Mouse (Mus musculus) midbrain, embryonic 16.5 days (tissue): ENCODE results near the gene Appbp2. TPM values are rescaled to one million over a fixed set of nuclear protein-coding genes. Genes with fewer than 3 reads are reported as not detected.

Experiments used
- ATAC-seq: fragments of 200-750 bp; cut with Nextera tagmentation; 2 replicates; pipeline ENCODE4 v1.8.0; 2017; ENCODE audit warnings: moderate TSS enrichment
- H3K27ac ChIP-seq: fragments of 300-500 bp; sonication (generic); 2 replicates; pipeline ENCODE4 v1.5.1; 2014; ENCODE audit warnings: mild to moderate bottlenecking, low read length, mixed read lengths
- H3K27me3 ChIP-seq: fragments of 300-500 bp; sonication (generic); 2 replicates; pipeline ENCODE4 v1.6.1; 2014; ENCODE audit warnings: low read depth, low read length, mixed read lengths; ENCODE audit not compliant: control insufficient read depth, insufficient read depth
- H3K36me3 ChIP-seq: fragments of 300-500 bp; sonication (generic); 2 replicates; pipeline ENCODE4 v1.6.1; 2014; ENCODE audit warnings: mild to moderate bottlenecking, low read length, moderate library complexity, mixed read lengths; ENCODE audit not compliant: control insufficient read depth, insufficient read depth
- H3K4me1 ChIP-seq: fragments of 300-500 bp; sonication (generic); 2 replicates; pipeline ENCODE4 v1.6.1; 2014; ENCODE audit warnings: mild to moderate bottlenecking, low read length, mixed read lengths; ENCODE audit not compliant: control insufficient read depth, insufficient read depth
- H3K4me2 ChIP-seq: fragments of 300-500 bp; sonication (generic); 2 replicates; pipeline ENCODE4 v1.6.1; 2014; ENCODE audit warnings: mild to moderate bottlenecking, low read length, mixed read lengths
- H3K4me3 ChIP-seq: fragments of 300-500 bp; sonication (generic); 2 replicates; pipeline ENCODE4 v1.5.1; 2014; ENCODE audit warnings: low read depth, mild to moderate bottlenecking, low read length, moderate library complexity, mixed read lengths
- H3K9ac ChIP-seq: fragments of 300-500 bp; sonication (generic); 2 replicates; pipeline ENCODE4 v1.6.1; 2014; ENCODE audit warnings: low read depth, low read length, mixed read lengths
- H3K9me3 ChIP-seq: fragments of 300-500 bp; sonication (generic); replicated peaks from 2 replicates; pipeline ENCODE4 v1.6.1; 2014; ENCODE audit warnings: mild to moderate bottlenecking, low read length, mixed read lengths; ENCODE audit not compliant: control insufficient read depth, poor library complexity, severe bottlenecking
- WGBS: fragments of 180-500 bp; shearing (Covaris S2); extraction: QIAGEN DNeasy Blood & Tissue Kit; methylation state at CpG from one replicate; pipeline ENCODE4 v1.1.7; 2014; 5-methylcytosine and 5-hydroxymethylcytosine counted together
- polyA plus RNA-seq: library from polyadenylated mRNA; unstranded; fragments of >200 nt; fragmentation: Nextera tagmentation; extraction: Ambion mirVana; gene quantifications from 2 replicates; pipeline ENCODE4 v1.2.1, GENCODE M21; 2015

The Appbp2 gene
- polyA plus RNA-seq, 1 experiment from 2014 or later: 44.5 TPM

GRCm38 (mm10) chr11:85206231-85206630 lies 28.7 kb downstream of the Appbp2 start:
- H3K9ac ChIP-seq: no peak overlapping the region
- no peaks in the 10 kb centered on the region for H3K4me1 ChIP-seq
- no peaks in the 10 kb centered on the region for H3K27me3 ChIP-seq
- no peak overlapping the region for H3K4me2 ChIP-seq
- ATAC-seq: no peak
- H3K9me3 ChIP-seq: no peaks in the 10 kb centered on the region
- no peak overlapping the region for H3K27ac ChIP-seq
- H3K36me3 ChIP-seq: peaks cover 13% of the 10 kb centered on the region
- H3K4me3 ChIP-seq: no peak overlapping the region

- WGBS: 87% methylated on average over 2 of the region's 2 CpGs
- Histone ChIP-seq H3K4me1 (no peaks in the 10 kb centered on the region), H3K27me3 (no peaks in the 10 kb centered on the region), H3K9ac (no peak overlapping the region), H3K27ac (no peak overlapping the region), H3K9me3 (no peaks in the 10 kb centered on the region), H3K4me3 (no peak overlapping the region), H3K36me3 (peaks cover 27% of the 10 kb centered on the region), H3K4me2 (no peak overlapping the region)
- ATAC-seq: no peak
These were observed 36.0 kb downstream of the Appbp2 start for GRCm38 (mm10) chr11:85198906-85199305.

- H3K36me3 ChIP-seq: peaks cover 42% of the 10 kb centered on the region
- no peaks in the 10 kb centered on the region for H3K4me1 ChIP-seq
- no peak for ATAC-seq
- no peaks in the 10 kb centered on the region for H3K27me3 ChIP-seq
- no peaks in the 10 kb centered on the region for H3K9me3 ChIP-seq
- 92% methylated on average over 9 of the region's 9 CpGs for WGBS
- H3K9ac ChIP-seq: no peak overlapping the region
- H3K4me3 ChIP-seq: no peak overlapping the region
- H3K27ac ChIP-seq: no peak overlapping the region
- no peak overlapping the region for H3K4me2 ChIP-seq
These were observed 38.9 kb downstream of the Appbp2 start for GRCm38 (mm10) chr11:85196046-85196445.

GRCm38 (mm10) chr11:85194206-85194605 lies 40.7 kb downstream of the Appbp2 start:
- Histone ChIP-seq H3K9me3 (no peaks in the 10 kb centered on the region), H3K4me2 (no peak overlapping the region), H3K4me1 (no peaks in the 10 kb centered on the region), H3K36me3 (peaks cover 51% of the 10 kb centered on the region), H3K4me3 (no peak overlapping the region), H3K27me3 (no peaks in the 10 kb centered on the region), H3K27ac (no peak overlapping the region), H3K9ac (no peak overlapping the region)
- ATAC-seq: no peak
- WGBS: 95% methylated on average over 11 of the region's 11 CpGs

DNA sequence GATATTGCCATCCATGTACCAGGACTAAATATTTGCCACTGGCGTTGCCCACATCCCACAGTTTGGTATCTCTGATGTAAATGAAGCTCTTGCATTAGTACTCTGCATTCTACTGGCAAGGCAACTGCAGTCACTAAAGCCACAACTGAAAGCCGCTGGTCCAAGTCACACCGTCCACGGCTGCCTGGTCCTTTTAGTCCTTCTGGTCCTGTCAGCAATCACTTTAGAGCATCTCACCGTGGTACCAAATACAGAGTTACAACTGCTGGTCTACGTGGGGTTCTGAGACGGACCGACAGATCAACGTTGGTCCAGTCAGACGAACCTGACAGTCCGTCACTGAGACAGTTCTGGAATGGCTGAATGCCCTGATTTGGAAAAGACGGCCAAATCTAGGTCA lies 44.2 kb downstream of the Appbp2 start:
- H3K9me3 ChIP-seq: no peaks in the 10 kb centered on the region
- H3K27me3 ChIP-seq: no peaks in the 10 kb centered on the region
- ATAC-seq: no peak
- peaks cover 39% of the 10 kb centered on the region for H3K36me3 ChIP-seq
- no peak overlapping the region for H3K9ac ChIP-seq
- H3K4me1 ChIP-seq: no peaks in the 10 kb centered on the region
- no peak overlapping the region for H3K4me2 ChIP-seq
- H3K4me3 ChIP-seq: no peak overlapping the region
- no peak overlapping the region for H3K27ac ChIP-seq
- 95% methylated on average over 12 of the region's 12 CpGs for WGBS

DNA sequence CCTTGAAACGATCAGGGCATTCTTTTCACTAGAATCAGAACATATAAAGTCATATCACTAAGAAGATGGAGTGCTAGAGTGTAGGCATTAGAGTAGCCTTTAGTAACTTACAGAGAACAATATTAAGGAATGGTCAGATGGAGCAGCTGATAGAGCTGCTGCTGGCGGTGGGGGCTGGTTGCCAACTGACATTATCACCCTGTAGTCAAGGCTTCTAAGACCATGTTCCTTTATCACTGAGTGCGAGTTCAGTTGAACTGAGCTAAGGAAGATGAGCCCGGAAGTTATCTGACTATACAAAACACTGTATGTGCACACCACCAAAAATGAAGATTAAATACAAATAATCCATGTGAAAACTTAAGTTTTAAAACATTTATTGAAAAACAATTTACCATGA lies 45.8 kb downstream of the Appbp2 start:
- no peak overlapping the region for H3K27ac ChIP-seq
- H3K4me3 ChIP-seq: no peak overlapping the region
- no peak for ATAC-seq
- 94% methylated on average over 4 of the region's 4 CpGs for WGBS
- H3K9me3 ChIP-seq: no peaks in the 10 kb centered on the region
- H3K27me3 ChIP-seq: no peaks in the 10 kb centered on the region
- H3K4me1 ChIP-seq: no peaks in the 10 kb centered on the region
- no peak overlapping the region for H3K9ac ChIP-seq
- H3K4me2 ChIP-seq: no peak overlapping the region
- H3K36me3 ChIP-seq: peaks cover 26% of the 10 kb centered on the region

DNA sequence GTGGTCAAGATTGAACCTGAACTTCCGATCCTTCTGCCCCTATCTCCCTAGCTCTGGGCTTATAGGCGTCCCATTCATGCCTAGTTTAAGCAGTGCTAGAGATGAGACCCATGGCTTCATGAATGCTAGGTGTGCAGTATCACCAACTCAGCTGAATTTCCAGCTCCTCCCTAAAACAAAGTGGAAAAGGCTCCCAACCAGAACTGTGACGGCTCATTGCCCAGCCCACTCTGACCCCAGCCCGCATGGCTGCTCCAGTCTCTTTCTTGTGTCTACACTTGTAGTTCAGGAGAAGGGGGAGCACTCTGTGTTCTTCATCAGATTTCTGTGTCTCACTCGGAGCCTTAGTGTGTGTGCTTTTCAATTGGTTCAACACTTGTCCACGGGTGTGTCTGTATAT lies 50.1 kb downstream of the Appbp2 start:
- no peaks in the 10 kb centered on the region for H3K27me3 ChIP-seq
- H3K9ac ChIP-seq: no peak overlapping the region
- 93% methylated on average over 6 of the region's 6 CpGs for WGBS
- H3K27ac ChIP-seq: no peak overlapping the region
- H3K9me3 ChIP-seq: no peaks in the 10 kb centered on the region
- ATAC-seq: no peak
- no peak overlapping the region for H3K4me2 ChIP-seq
- peaks cover 6% of the 10 kb centered on the region for H3K4me1 ChIP-seq
- H3K36me3 ChIP-seq: peaks cover 3% of the 10 kb centered on the region; the same call in 1 of the 2 replicates
- no peak overlapping the region for H3K4me3 ChIP-seq

DNA sequence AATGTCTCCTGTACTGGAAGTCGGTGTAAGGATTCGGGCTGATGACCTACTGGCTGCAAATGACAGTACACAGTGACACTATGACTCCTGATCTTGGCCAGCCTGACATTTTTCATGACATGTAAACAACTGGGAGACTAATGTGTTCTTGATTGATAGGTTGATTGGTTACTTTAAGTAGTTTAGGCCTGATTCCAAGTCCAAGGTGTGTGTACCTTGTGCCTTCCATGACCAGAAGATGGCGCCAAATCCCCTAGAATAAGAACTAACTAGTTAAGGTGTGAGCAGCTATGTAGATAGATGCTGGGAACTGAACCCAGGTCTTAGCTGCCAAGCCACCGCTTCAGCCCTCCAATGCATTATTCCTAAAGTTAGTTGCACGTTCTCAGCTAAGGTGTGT lies 50.8 kb downstream of the Appbp2 start:
- Histone ChIP-seq H3K4me3 (no peak overlapping the region), H3K36me3 (no peaks in the 10 kb centered on the region; the same call in 1 of the 2 replicates), H3K9me3 (no peaks in the 10 kb centered on the region), H3K4me2 (no peak overlapping the region), H3K27ac (no peak overlapping the region), H3K9ac (no peak overlapping the region), H3K27me3 (no peaks in the 10 kb centered on the region), H3K4me1 (peaks cover 6% of the 10 kb centered on the region)
- ATAC-seq: no peak
- 62% methylated on average over 5 of the region's 5 CpGs for WGBS

DNA sequence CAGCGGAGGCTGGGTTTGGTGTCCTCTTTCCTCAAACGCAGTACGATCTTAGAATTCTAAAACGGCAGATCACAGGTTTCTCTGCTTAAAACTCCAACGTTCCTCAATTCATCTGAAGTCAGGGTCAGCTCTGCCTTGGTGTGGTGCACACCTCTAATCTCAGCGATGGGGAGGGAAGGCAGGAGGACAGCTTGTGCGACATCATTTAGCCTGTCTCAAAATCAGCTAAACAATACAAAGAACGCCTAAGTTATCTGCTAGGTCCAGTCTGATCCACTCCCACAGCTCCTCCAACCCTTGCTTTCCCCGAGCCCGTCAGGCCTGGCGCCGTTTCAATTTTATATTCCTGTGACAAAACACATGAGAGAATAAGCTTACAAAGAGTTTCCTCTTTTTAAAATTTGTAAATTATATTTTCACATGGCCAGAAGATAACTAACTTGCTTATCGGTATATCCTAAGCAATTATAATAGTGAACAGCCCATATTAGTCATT lies 51.6 kb downstream of the Appbp2 start:
- WGBS: 25% methylated on average over 13 of the region's 13 CpGs
- H3K9me3 ChIP-seq: no peaks in the 10 kb centered on the region
- H3K9ac ChIP-seq: peak overlapping the region; percentile 55
- no peaks in the 10 kb centered on the region for H3K27me3 ChIP-seq
- no peaks in the 10 kb centered on the region for H3K36me3 ChIP-seq
- peaks cover 6% of the 10 kb centered on the region for H3K4me1 ChIP-seq
- H3K27ac ChIP-seq: peak overlapping the region; percentile 74
- peak overlapping the region; percentile 42 for H3K4me3 ChIP-seq
- H3K4me2 ChIP-seq: peak overlapping the region; percentile 68
- peak; percentile 53 for ATAC-seq
